Mouse (Mus musculus): ENCODE measurements at regions not wholly inside any gene's neighbourhood (a gene's known extent, or its start where the extent isn't known, plus 50 kb on each side); places are given as distances from the start of the nearest gene placed in this dataset.

DNA sequence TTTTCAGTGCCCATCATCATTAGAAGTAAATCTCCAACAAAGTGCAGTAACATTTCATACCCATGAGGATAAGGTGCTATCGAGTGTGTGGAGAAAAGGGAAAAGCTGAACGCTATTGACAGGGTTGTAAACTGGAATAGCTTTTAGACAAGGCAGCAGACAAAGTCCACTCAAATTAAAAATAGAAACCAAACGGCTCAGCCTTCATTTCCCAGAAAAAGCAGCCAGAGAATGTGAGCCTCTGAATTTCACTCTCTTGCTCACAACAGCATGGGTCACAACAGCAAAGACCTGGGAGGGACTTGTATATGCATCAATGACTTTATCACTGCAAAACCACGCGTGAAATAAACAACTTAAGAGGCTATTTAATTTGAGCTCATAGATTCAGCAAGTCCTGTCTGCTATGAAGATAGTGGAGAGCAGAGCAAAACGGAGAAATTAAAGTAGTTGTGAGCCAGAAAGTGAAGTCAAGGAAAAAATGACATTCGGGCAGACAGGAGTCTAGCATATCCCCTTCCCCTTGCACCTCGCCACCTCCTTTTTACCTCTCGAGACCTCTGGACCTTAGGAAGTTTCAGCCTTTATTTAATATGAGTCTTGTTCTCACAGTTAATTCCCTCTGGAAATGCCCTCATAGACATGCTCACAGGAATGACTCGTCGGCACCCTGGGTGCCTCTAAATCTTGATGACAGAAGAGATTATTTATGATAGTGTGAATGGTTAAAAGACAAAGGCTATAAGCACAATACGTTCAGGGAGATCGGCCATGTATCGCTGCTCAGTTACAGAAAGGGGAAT is 261.9 kb downstream of the Gm4340 start:
- no peaks in the 10 kb centered on the region for H3K27me3 ChIP-seq (ENCODE audit: control insufficient read depth, insufficient read depth, low read length)
- no peaks in the 10 kb centered on the region for H3K36me3 ChIP-seq (ENCODE audit: control insufficient read depth, insufficient read depth)
- no peaks in the 10 kb centered on the region for H3K9me3 ChIP-seq (replicated peaks; ENCODE audit: control insufficient read depth, low read length)
- no peak for ATAC-seq (replicated peaks; ENCODE audit: extremely low read depth, insufficient read depth, low FRiP score)
- peak overlapping the region; percentile 14 for H3K27ac ChIP-seq (ENCODE audit: low read length)
- H3K9ac ChIP-seq (ENCODE audit: low read length) = peak overlapping the region; percentile 58
- peak overlapping the region; percentile 62 for H3K4me2 ChIP-seq (ENCODE audit: low read depth, low read length)
- H3K4me1 ChIP-seq (ENCODE audit: control insufficient read depth, insufficient read depth, low read length) = 0 out of 2 replicates have a peak, but pooled peaks cover 4% of the 10 kb centered on the region
- peak overlapping the region; percentile 34 for H3K4me3 ChIP-seq (ENCODE audit: low read length)
- WGBS = 37% methylated on average over 14 of the region's 14 CpGs

DNA sequence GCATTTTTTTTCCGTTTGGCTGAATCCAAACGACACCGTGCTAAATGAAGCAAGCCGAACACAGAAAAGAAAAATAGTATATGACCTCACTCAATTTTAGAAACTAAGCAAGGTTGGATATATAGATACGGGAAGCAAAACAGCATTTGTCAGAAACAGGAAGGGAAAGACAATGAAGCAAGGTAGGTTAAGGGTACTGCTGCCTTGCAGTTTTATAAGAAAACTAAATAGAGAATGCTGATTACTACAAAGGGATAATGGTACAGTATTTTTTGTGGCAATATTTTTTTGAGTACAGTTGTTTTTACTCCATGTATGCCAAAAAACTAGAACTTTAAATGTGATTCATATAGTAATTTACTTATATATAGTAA is 262.5 kb downstream of the Gm4340 start:
- Histone ChIP-seq H3K27ac (ENCODE audit: low read length) (no peak overlapping the region), H3K4me2 (ENCODE audit: low read depth, low read length) (peak overlapping the region; percentile 62), H3K9me3 (replicated peaks; ENCODE audit: control insufficient read depth, low read length) (no peaks in the 10 kb centered on the region), H3K4me1 (ENCODE audit: control insufficient read depth, insufficient read depth, low read length) (0 out of 2 replicates have a peak, but pooled peaks cover 4% of the 10 kb centered on the region), H3K9ac (ENCODE audit: low read length) (peak overlapping the region; percentile 58; the same call in 1 of the 2 replicates), H3K27me3 (ENCODE audit: control insufficient read depth, insufficient read depth, low read length) (no peaks in the 10 kb centered on the region), H3K36me3 (ENCODE audit: control insufficient read depth, insufficient read depth) (no peaks in the 10 kb centered on the region), H3K4me3 (ENCODE audit: low read length) (peak overlapping the region; percentile 34)
- ATAC-seq (replicated peaks; ENCODE audit: extremely low read depth, insufficient read depth, low FRiP score) = no peak
- WGBS = 40% methylated on average over 5 of the region's 5 CpGs

DNA sequence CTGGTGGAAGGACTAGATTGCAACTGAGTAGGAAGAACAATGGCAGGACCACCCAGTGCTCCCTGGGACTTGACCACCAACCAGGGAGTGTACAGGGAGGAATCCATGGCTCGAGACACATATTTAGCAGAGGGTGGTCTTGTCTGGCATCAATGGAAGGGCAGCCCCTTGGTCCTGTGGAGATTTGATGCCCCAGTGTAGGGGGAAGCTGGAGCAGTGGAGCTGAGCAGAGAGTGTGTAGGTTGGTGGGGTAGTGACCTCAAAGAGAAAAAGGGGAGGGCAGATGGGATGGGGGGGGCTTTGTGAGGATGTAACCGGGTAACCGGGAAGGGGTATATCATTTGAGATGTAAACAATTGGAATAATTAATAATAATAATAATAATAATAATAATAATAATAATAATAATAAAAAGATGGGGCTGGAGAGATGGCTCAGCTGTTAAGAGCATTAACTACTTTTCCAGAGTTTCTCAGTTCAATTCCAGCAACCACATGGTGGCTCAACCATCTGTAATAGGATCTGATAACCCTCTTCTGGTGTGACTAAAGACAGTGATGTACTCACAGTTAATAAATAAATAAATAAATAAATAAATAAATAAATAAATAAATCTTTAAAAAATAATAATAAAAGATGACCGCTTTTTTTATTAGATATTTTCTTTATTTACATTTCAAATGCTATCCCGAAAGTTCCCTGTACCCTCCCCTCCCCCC is 292.5 kb downstream of the Gm4340 start:
- no peak overlapping the region for H3K4me3 ChIP-seq (ENCODE audit: low read length)
- no peaks in the 10 kb centered on the region for H3K36me3 ChIP-seq (ENCODE audit: control insufficient read depth, insufficient read depth)
- ATAC-seq (replicated peaks; ENCODE audit: extremely low read depth, insufficient read depth, low FRiP score) = no peak
- H3K27me3 ChIP-seq (ENCODE audit: control insufficient read depth, insufficient read depth, low read length) = no peaks in the 10 kb centered on the region
- 86% methylated on average over 5 of the region's 5 CpGs for WGBS
- H3K27ac ChIP-seq (ENCODE audit: low read length) = no peak overlapping the region
- H3K4me2 ChIP-seq (ENCODE audit: low read depth, low read length) = no peak overlapping the region
- no peak overlapping the region for H3K9ac ChIP-seq (ENCODE audit: low read length)
- H3K9me3 ChIP-seq (replicated peaks; ENCODE audit: control insufficient read depth, low read length) = no peaks in the 10 kb centered on the region
- no peaks in the 10 kb centered on the region for H3K4me1 ChIP-seq (ENCODE audit: control insufficient read depth, insufficient read depth, low read length)

DNA sequence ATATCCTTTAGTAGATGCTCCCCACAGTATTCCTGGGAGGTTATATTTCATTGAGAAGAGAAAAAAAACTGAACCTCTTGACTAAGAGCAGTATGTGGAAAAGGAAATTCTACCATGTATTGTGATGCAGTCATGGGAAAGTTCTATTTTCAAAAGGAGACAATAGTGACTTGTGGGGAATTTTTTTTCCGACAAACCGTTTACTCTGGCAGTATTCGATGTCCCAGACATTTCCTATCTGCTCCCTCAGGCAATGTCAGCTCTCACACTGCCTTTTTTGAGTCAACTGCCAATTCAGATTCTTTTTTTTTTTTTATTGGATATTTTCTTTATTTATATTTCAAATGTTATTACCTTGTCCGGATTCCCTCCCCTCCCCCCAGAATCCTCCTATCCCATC is 295.5 kb downstream of the Gm4340 start:
- Histone ChIP-seq H3K4me3 (ENCODE audit: low read length) (no peak overlapping the region), H3K27ac (ENCODE audit: low read length) (no peak overlapping the region), H3K9me3 (replicated peaks; ENCODE audit: control insufficient read depth, low read length) (no peaks in the 10 kb centered on the region), H3K9ac (ENCODE audit: low read length) (no peak overlapping the region), H3K4me1 (ENCODE audit: control insufficient read depth, insufficient read depth, low read length) (no peaks in the 10 kb centered on the region), H3K4me2 (ENCODE audit: low read depth, low read length) (no peak overlapping the region), H3K27me3 (ENCODE audit: control insufficient read depth, insufficient read depth, low read length) (no peaks in the 10 kb centered on the region), H3K36me3 (ENCODE audit: control insufficient read depth, insufficient read depth) (no peaks in the 10 kb centered on the region)
- 0 out of 2 replicates have a peak, but pooled peaks have one; percentile 28 for ATAC-seq (replicated peaks; ENCODE audit: extremely low read depth, insufficient read depth, low FRiP score)
- 61% methylated on average over 4 of the region's 4 CpGs for WGBS

DNA sequence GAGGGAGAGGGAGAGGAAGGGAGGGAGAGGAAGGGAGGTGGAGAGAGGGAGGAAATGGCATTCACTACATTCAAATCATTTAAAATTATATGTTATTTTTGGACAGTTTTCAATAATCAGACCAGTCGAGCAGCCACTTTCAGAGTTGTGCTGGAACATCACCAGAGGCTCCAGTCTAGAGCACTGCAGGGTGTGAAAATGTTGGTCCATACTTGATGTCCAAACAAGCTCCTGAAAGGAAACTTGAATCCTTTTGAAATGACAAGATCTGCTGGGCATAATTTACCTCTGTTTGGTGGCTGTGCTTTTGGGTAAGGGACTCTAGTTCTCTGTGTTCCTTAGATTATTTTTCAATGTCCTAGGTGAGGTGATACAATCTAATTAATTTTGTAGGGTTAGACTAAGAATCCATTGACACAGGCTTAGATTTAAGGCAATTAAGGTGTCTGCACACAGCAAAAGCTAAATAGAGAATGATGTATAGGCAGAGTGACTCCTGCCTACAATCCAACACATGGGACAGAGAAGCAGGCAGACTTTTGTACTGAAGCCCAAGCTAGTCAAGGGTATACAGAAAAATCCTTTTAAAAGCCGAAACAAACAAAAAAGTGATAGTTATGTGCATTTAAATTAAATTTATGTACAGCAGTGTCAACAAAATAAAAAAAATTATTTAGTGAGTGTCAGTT is 297.2 kb downstream of the Gm4340 start:
- Histone ChIP-seq H3K9me3 (replicated peaks; ENCODE audit: control insufficient read depth, low read length) (no peaks in the 10 kb centered on the region), H3K4me2 (ENCODE audit: low read depth, low read length) (no peak overlapping the region), H3K36me3 (ENCODE audit: control insufficient read depth, insufficient read depth) (no peaks in the 10 kb centered on the region), H3K4me1 (ENCODE audit: control insufficient read depth, insufficient read depth, low read length) (no peaks in the 10 kb centered on the region), H3K27ac (ENCODE audit: low read length) (no peak overlapping the region), H3K4me3 (ENCODE audit: low read length) (no peak overlapping the region), H3K9ac (ENCODE audit: low read length) (no peak overlapping the region), H3K27me3 (ENCODE audit: control insufficient read depth, insufficient read depth, low read length) (no peaks in the 10 kb centered on the region)
- 57% methylated on average over 2 of the region's 2 CpGs for WGBS
- no peak for ATAC-seq (replicated peaks; ENCODE audit: extremely low read depth, insufficient read depth, low FRiP score)
